Mouse (Mus musculus) liver, embryonic 16.5 days (tissue): ENCODE results near the gene Eprs. TPM values are rescaled to one million over a fixed set of nuclear protein-coding genes. Genes with fewer than 3 reads are reported as not detected.

Source experiments
- ATAC-seq: fragments of 200-750 bp; cut with Nextera tagmentation; 2 replicates; pipeline ENCODE4 v1.8.0; 2017; ENCODE audit warnings: low read depth, mild to moderate bottlenecking, moderate number of reproducible peaks, moderate library complexity
- H3K27ac ChIP-seq: fragments of 300-500 bp; sonication (generic); 2 replicates; pipeline ENCODE4 v1.5.1; 2014; ENCODE audit warnings: mild to moderate bottlenecking, low read length
- H3K27me3 ChIP-seq: fragments of 300-500 bp; sonication (generic); 2 replicates; pipeline ENCODE4 v1.6.1; 2014; ENCODE audit warnings: low read depth, low read length, mixed read lengths; ENCODE audit not compliant: control insufficient read depth, insufficient read depth
- H3K36me3 ChIP-seq: fragments of 300-500 bp; sonication (generic); 2 replicates; pipeline ENCODE4 v1.6.1; 2014; ENCODE audit warnings: mild to moderate bottlenecking; ENCODE audit not compliant: control insufficient read depth, insufficient read depth
- H3K4me1 ChIP-seq: fragments of 300-500 bp; sonication (generic); 2 replicates; pipeline ENCODE4 v1.6.1; 2014; ENCODE audit warnings: low read depth, low read length, mixed read lengths; ENCODE audit not compliant: control insufficient read depth
- H3K4me2 ChIP-seq: fragments of 300-500 bp; sonication (generic); 2 replicates; pipeline ENCODE4 v1.6.1; 2014; ENCODE audit warnings: low read depth, low read length, mixed read lengths
- H3K4me3 ChIP-seq: fragments of 300-500 bp; sonication (generic); 2 replicates; pipeline ENCODE4 v1.5.1; 2014; ENCODE audit warnings: low read depth, mild to moderate bottlenecking, low read length
- H3K9ac ChIP-seq: fragments of 300-500 bp; sonication (generic); 2 replicates; pipeline ENCODE4 v1.6.1; 2014; ENCODE audit warnings: low read depth, low read length
- H3K9me3 ChIP-seq: fragments of 300-500 bp; sonication (generic); replicated peaks from 2 replicates; pipeline ENCODE4 v1.6.1; 2016; ENCODE audit warnings: low read length; ENCODE audit not compliant: control insufficient read depth
- WGBS: fragments of 180-500 bp; shearing (Covaris S2); extraction: QIAGEN DNeasy Blood & Tissue Kit; methylation state at CpG from one replicate; pipeline ENCODE4 v1.1.7; 2014; ENCODE audit not compliant: insufficient replicate concordance; 5-methylcytosine and 5-hydroxymethylcytosine counted together
- polyA plus RNA-seq: library from polyadenylated mRNA; unstranded; fragments of >200 nt; fragmentation: Nextera tagmentation; extraction: Ambion mirVana; gene quantifications from 2 replicates; pipeline ENCODE4 v1.2.1, GENCODE M21; 2015

The Eprs gene
- polyA plus RNA-seq, 1 experiment from 2014 or later, result 67.2 TPM

- Histone ChIP-seq H3K9me3 (no peaks in the 10 kb centered on the region), H3K36me3 (peaks cover 44% of the 10 kb centered on the region), H3K9ac (no peak overlapping the region), H3K4me3 (no peak overlapping the region), H3K27me3 (no peaks in the 10 kb centered on the region), H3K27ac (no peak overlapping the region), H3K4me2 (no peak overlapping the region), H3K4me1 (no peaks in the 10 kb centered on the region)
- ATAC-seq, result no peak; the same call in 1 of the 2 replicates
Measured at GRCm38 (mm10) chr1:185376390-185376789, 13.5 kb downstream of the Eprs start.

DNA sequence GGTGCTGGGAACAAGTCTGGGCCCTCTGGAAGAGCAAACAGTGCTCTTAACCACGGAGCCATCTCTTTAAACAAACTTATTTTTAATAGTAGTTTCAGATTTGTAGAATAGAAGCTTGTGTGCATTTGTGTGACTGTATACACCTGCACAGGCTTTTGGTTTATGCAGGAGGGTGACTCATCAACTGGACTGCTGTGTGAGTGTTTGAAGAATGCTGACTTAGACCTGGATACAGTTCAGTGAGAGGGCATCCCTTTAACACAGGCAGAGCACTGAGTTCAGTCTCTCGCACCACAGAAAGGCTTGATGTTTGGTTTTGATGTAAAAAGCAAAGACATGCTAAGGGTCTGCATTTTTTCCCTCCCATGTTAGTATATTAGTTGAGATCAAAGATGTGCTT, 14.6 kb downstream of the Eprs start:
- Histone ChIP-seq H3K27me3 (no peaks in the 10 kb centered on the region), H3K4me2 (no peak overlapping the region), H3K4me1 (no peaks in the 10 kb centered on the region), H3K36me3 (peaks cover 48% of the 10 kb centered on the region), H3K27ac (no peak overlapping the region), H3K4me3 (no peak overlapping the region), H3K9ac (no peak overlapping the region), H3K9me3 (no peaks in the 10 kb centered on the region)
- ATAC-seq, result no peak
- WGBS, result 82% methylated on average over 2 of the region's 2 CpGs

DNA sequence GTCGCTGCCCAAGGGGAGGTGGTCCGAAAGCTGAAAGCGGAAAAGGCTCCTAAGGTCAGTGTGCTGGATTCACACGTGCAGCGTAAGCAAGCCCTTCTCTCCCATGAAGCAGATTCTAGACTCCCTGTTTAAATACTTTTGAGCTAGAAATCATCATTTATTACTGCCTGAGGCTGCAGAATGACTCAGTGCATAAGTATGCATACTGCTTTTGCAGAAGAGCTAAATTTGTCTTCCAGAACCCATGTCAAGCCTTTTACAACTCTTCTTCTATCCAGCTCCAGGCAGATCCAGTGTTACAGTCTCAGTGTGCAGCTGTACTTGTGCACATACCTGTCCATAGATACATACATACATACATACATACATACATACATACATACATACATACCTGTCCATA, 38.8 kb downstream of the Eprs start:
- Histone ChIP-seq H3K4me1 (no peaks in the 10 kb centered on the region), H3K9ac (no peak overlapping the region), H3K36me3 (peaks cover 61% of the 10 kb centered on the region), H3K4me3 (no peak overlapping the region), H3K9me3 (no peaks in the 10 kb centered on the region), H3K27ac (no peak overlapping the region), H3K27me3 (no peaks in the 10 kb centered on the region), H3K4me2 (no peak overlapping the region)
- ATAC-seq, result no peak
- 92% methylated on average over 5 of the region's 5 CpGs for WGBS

DNA sequence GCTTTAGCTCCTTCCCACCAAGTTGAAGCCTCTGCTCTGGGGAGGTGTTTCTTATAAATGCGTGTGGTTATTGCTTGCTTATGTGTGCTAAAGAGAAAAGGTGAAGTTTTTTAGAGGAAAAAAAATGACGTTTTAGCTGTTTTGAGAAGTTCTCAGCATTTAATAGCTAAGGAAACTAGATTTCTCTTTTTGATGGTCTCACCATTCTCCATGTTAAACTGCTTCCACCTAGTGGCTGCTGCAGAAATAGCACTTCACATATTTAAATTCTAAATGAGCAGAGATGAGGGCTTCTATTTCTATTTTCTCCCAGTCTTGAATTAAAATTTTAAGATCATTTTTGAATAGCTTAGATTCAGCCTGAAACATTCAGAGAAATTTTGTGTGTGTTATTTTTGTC, 41.2 kb downstream of the Eprs start:
- 19% methylated on average over 2 of the region's 2 CpGs for WGBS
- H3K9me3 ChIP-seq, result no peaks in the 10 kb centered on the region
- H3K36me3 ChIP-seq, result peaks cover 54% of the 10 kb centered on the region
- no peak overlapping the region; the same call in 1 of the 2 replicates for H3K27ac ChIP-seq
- H3K4me2 ChIP-seq, result no peak overlapping the region
- H3K9ac ChIP-seq, result no peak overlapping the region
- no peaks in the 10 kb centered on the region for H3K4me1 ChIP-seq
- no peaks in the 10 kb centered on the region for H3K27me3 ChIP-seq
- no peak for ATAC-seq
- no peak overlapping the region for H3K4me3 ChIP-seq

GRCm38 (mm10) chr1:185405921-185406320, 43.1 kb downstream of the Eprs start:
- Histone ChIP-seq H3K9me3 (no peaks in the 10 kb centered on the region), H3K4me2 (no peak overlapping the region), H3K27ac (no peak overlapping the region), H3K27me3 (no peaks in the 10 kb centered on the region), H3K9ac (no peak overlapping the region), H3K4me1 (no peaks in the 10 kb centered on the region), H3K36me3 (peaks cover 51% of the 10 kb centered on the region), H3K4me3 (no peak overlapping the region)
- no peak for ATAC-seq
- 83% methylated on average over 10 of the region's 10 CpGs for WGBS

DNA sequence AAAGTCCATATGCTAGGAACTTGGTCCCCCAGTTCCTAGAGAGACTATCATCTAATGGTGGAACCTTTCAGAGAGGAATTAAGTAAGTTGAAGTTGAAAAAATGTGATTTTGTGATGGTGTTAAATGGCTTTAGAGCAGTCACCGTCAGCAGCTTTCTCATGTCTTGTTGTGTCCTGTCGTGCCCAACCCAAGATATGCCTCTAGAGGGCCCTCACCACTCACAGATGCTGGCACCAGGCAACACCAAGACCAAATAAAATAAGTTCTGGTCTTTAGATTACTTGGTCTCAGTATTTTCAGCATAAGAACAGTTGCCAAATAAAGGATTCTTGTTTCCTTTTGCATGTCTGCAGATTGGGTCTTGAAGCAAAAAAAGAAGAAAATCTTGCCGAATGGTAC, 47.0 kb downstream of the Eprs start:
- WGBS, result 71% methylated on average over 3 of the region's 3 CpGs
- Histone ChIP-seq H3K9ac (no peak overlapping the region), H3K36me3 (peaks cover 48% of the 10 kb centered on the region), H3K27me3 (no peaks in the 10 kb centered on the region), H3K9me3 (no peaks in the 10 kb centered on the region), H3K4me1 (no peaks in the 10 kb centered on the region), H3K27ac (no peak overlapping the region), H3K4me2 (no peak overlapping the region), H3K4me3 (no peak overlapping the region)
- ATAC-seq, result peak; percentile 67

DNA sequence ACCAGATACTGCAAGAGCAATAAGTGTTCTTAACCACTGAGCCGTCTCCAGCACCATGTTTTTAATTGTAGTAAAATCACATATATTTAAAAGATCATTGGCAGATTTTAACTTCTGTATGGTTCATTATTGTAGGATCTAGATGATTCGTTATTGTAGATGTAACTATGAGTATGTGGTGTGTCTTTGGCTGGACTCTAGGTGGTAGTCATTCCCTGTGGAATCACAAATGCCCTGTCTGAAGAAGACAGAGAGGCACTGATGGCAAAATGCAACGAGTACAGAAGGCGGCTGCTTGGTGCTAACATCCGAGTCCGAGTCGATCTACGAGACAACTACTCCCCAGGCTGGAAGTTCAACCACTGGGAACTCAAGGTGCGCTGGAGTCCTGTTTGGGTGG, 55.2 kb downstream of the Eprs start:
- Histone ChIP-seq H3K4me1 (peaks cover 12% of the 10 kb centered on the region), H3K36me3 (peaks cover 47% of the 10 kb centered on the region), H3K9ac (no peak overlapping the region), H3K27me3 (no peaks in the 10 kb centered on the region), H3K4me3 (no peak overlapping the region), H3K9me3 (no peaks in the 10 kb centered on the region), H3K27ac (no peak overlapping the region), H3K4me2 (no peak overlapping the region)
- WGBS, result 89% methylated on average over 9 of the region's 9 CpGs
- ATAC-seq, result no peak

GRCm38 (mm10) chr1:185419805-185420204, 57.0 kb downstream of the Eprs start:
- WGBS, result 46% methylated on average over 5 of the region's 5 CpGs
- ATAC-seq, result no peak
- Histone ChIP-seq H3K9ac (no peak overlapping the region), H3K27ac (0 out of 2 replicates have a peak overlapping the region, but pooled peaks have one; percentile 4), H3K4me1 (peaks cover 12% of the 10 kb centered on the region), H3K4me3 (no peak overlapping the region), H3K36me3 (peaks cover 39% of the 10 kb centered on the region), H3K9me3 (no peaks in the 10 kb centered on the region), H3K27me3 (no peaks in the 10 kb centered on the region), H3K4me2 (no peak overlapping the region)

DNA sequence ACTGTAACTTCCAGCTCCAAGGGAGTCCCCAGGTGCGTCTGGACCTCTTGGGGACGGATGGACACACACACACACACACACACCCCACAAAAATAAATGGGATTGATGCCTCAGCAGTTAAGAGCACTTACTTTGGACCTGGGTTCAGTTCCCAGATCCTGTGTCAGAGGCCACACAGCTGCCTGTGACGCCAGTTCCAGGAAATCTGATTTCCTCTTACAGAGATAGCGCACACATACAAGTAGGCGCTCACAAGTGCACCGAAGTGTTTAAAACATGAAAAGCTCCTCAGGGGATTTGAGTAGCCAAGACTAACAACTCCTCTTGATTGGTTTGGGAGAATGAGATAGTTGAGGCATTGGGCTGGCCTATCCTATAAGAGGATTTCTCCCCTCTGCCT, 57.9 kb downstream of the Eprs start:
- H3K36me3 ChIP-seq, result peaks cover 36% of the 10 kb centered on the region
- peak overlapping the region; percentile 19; the same call in 1 of the 2 replicates for H3K27ac ChIP-seq
- H3K4me3 ChIP-seq, result no peak overlapping the region
- no peak overlapping the region for H3K4me2 ChIP-seq
- no peaks in the 10 kb centered on the region for H3K9me3 ChIP-seq
- 74% methylated on average over 6 of the region's 6 CpGs for WGBS
- H3K27me3 ChIP-seq, result no peaks in the 10 kb centered on the region
- H3K9ac ChIP-seq, result no peak overlapping the region
- H3K4me1 ChIP-seq, result peaks cover 12% of the 10 kb centered on the region
- peak; percentile 28; the same call in 1 of the 2 replicates for ATAC-seq
